Mouse (Mus musculus) liver, embryonic 14.5 days (tissue): ENCODE data around the gene Spryd7.

Experiments used
- CTCF ChIP-seq: IDR thresholded peaks from 2 replicates; pipeline ENCODE4 v1.5.1; 2016; ENCODE audit warnings: antibody characterized with exemption, low read depth, control low read depth
- EP300 ChIP-seq: IDR thresholded peaks from 2 replicates; pipeline ENCODE4 v1.6.1; 2016; ENCODE audit warnings: antibody characterized with exemption, low read depth

- TF ChIP-seq CTCF: no peak
- no peak for TF ChIP-seq EP300
Observed at GRCm38 (mm10) chr14:61526006-61526405, 30.7 kb downstream of the Spryd7 start.
